Mouse (Mus musculus) megakaryocyte, embryonic 14.5 days (primary cell): ENCODE measurements around the gene Ppif.

Experiments used
- FLI1 ChIP-seq: IDR thresholded peaks from 2 replicates; pipeline ENCODE4 v1.6.1; 2012; ENCODE audit warnings: low read length, inconsistent platforms, mixed read lengths
- GATA1 ChIP-seq: IDR thresholded peaks from 3 replicates; pipeline ENCODE4 v1.6.1; 2012; ENCODE audit warnings: mixed read lengths, low read length, inconsistent platforms, borderline replicate concordance

DNA sequence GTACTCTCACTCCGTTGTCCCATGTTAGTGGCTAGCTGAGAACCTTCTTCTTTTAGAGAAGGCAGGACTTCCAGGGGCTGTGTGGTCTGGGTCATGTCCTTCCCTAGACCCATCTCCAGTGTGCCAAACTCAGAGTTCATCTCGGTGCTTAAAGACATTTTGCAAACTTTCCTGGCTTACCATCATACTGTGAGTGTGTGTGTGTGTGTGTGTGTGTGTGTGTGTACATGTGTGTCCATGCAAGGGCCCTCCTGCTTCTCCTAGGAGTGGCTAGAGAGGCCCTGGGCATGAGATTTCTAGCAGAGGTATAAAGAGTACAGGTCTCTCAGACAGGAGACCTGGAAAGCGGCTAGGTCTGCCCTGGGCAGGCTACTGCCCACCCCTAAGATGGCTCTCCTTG is 42.2 kb downstream of the Ppif start:
- no peak for TF ChIP-seq GATA1
- no peak for TF ChIP-seq FLI1
